Mouse (Mus musculus): ENCODE data around the gene Tent4b.

The Tent4b gene

DNA sequence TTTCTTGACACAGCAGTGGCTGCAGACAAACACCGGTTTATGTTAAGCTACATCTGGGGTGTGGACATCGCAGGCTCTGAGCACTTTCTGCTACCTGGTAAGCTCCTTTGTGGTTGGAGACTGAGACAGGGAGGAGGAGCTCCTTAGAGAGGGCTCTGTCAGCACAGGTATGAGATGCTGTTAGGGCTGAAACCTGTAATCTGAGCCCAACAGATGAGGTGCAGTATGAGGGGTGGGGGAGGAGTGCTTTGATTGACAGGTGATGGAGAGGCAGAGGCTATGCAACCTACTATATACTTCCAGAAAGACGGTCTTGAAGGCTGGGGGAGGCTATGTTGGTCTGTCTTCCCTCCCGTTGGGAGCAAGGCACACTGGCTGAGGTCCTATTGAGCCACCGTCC, 80.2 kb downstream of the Tent4b start:
- DNase-seq (ENCODE audit: low spot score): no peak

DNA sequence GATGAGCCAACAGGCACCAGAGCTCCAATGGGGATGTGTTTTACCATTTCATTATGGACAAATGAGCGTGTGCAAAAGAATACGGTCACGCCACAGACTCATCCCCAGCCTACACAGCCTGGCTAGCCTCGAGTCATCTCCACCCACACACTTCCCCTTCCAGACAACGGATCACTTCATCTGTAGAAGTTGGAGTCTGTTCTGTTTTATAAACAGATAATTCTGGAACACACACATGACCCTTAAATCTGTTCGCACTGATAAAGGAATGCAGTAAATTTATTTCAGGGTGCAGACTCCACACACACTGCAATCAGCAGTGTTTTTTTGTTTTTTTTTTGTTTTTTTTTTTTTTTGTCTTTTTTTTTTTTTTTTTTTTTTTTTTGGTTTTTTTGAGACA, 80.7 kb downstream of the Tent4b start:
- no peak for DNase-seq (ENCODE audit: low spot score)

DNA sequence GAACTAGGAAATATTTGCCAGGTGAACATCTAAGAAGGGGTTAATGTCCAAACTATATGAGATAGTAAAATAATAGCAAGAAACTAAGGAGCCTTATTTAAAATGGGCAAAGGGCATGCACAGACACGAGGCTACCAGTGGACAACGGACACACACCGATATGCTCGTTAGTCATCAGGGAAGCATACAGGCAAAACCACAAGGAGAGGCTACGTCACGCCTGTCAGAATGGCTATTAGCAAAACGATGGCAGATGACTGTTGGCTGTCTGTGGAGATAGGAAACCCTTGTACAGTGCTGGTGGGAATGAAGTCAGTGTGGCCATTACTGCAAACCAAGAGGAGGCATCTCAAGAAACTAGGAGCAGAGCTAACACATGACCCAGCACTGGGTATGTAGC, 81.9 kb downstream of the Tent4b start:
- no peak for DNase-seq (ENCODE audit: low spot score)

DNA sequence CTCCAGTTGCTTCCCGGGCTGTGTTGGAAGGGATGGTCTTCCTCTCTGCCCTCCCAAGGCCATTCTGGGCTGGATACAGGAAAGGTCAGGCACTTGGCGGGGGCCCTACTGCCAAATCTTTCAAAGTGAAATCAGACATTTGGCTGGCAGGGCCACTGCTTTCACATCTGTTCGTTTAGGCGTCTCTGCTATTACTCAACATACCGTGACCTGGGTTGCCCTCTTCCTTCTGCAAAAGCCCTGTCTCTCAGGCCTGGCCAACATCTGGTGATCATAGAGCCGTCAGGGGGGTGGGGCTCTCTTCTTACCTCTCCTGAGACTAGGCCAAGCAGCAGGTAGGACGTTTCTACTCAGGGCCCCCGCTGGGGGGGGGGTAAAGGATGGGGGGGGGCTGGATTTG, 83.7 kb downstream of the Tent4b start:
- DNase-seq (ENCODE audit: low spot score): peak; percentile 94

DNA sequence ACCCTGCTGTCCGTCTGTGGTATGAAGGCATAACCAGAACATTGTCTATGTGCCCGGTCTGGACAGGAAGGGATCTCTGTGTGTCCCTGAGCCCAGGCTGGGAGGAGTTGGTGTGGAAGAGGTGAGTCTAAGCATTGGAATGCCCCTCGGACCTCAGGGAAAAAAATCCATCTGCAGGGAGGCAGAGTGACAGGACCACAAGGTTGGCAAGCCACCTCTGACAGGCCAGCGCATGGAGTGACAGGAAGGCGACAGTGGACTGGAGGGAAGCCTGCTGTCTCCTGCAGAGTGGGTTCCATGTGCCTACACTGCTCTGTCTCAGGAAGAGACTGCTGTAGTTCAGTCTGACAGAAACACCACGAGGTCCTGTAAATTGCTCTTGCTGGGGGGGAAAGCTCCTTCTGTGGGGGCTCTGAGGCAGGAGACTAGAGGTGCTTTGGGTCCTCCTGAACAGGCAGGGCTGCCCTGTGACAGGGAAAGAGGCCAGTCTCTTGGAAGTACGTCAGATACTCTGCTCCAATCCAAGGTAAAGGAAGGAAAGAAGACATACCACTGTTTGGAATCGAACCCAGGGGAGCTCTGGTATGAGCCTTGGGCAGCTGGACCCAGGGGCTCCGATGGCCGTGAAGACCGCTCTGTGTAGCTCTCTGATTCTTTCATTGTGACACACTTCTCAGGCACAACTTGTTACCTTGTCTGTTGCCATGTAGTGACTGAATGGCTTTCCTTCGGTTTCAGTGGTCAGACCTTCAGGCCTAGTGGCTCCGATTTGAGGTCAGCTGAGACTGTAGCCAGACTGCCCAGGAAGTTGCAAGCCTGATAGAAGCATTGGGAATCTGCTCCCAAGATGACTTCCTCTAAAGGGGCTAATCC, 84.5 kb downstream of the Tent4b start:
- DNase-seq (ENCODE audit: low spot score): no peak

DNA sequence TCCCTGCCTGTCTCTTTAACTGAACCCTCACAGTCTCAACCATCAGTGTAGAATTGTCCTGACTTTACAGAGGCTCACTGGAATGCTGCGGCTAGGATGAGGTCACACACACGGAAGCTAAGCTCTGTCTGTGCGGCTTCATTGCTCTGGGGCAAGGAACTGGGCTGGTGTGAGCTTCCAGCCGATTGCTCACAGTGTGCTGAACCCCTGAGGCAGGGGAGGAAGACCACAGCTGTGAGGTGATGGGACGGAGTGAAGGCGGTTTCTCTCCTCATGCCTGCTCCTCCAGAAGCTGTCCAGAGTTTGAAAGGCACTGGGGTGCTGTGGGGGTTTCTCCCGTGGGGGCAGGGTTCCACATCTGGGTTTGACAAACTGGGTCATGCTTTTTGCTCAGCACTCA, 85.7 kb downstream of the Tent4b start:
- peak; percentile 26 for DNase-seq (ENCODE audit: low spot score)

DNA sequence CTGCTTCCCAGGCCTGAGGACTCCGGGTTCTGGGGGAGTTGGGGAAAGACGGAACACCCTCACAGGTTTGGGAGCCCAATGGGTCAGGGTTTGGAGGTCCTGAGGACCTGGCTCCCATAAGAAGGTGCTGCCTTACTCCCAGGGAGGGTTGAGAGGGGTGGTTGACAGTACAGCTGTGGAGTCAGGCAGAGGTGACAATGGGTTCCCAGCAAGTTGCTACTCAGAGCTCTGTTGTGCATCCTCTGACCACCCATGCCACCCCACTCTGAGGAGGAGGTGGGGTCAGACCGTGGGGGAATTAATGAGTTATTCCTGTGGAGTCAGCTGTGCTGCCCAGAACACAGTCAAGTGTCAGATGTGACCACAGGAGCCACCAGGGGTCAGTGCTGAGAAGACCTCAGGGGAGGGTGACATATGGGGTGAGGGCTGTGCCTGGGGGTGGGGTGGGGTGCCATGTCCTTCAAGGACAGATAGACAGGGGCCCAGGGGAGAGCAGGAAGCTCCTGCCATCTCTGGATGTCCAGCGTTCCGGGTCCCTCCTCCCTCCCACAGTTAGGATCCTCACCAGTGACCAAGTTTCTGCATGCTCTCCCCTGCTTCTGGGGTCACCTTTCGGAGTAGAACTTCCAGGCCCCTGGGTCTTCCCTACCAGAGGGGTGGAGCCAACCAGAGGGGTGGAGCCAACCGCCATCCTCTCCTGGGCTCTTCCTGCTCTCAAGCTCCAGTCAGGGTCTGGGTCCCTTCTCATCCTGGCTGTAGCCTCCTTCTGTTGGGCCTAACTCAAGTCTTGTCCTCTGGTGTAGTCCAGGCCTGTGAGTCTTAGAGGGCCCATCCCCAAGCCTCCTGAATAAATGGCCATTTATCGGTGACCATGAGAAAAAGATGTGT, 86.7 kb downstream of the Tent4b start:
- no peak for DNase-seq (ENCODE audit: low spot score)

DNA sequence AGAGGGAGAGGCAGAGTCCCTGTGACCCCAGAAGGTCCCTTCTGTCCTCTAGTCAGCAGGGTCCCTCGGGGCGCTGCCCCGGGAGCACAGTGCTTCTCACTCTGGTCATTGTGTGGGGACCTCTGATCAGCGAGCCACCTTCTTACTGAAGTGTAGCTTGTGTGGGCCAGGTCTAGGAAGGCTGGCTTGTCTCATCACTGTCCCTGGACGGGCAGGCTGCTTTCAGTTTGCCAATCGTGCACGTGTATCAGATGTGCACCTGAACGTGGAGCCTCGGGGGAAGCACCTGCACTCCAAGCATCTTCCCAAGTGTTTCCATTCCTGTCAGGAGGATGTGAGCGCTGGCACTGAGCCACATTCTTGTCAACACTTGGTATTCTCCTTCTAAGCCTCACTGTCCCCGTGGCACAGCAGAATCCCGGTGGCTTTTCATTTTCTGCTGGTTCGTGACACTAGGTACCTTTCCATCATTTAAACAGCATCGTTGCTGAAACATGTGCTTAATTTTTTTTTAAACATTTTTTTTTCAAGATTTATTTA, 87.5 kb downstream of the Tent4b start:
- DNase-seq (ENCODE audit: low spot score): no peak

DNA sequence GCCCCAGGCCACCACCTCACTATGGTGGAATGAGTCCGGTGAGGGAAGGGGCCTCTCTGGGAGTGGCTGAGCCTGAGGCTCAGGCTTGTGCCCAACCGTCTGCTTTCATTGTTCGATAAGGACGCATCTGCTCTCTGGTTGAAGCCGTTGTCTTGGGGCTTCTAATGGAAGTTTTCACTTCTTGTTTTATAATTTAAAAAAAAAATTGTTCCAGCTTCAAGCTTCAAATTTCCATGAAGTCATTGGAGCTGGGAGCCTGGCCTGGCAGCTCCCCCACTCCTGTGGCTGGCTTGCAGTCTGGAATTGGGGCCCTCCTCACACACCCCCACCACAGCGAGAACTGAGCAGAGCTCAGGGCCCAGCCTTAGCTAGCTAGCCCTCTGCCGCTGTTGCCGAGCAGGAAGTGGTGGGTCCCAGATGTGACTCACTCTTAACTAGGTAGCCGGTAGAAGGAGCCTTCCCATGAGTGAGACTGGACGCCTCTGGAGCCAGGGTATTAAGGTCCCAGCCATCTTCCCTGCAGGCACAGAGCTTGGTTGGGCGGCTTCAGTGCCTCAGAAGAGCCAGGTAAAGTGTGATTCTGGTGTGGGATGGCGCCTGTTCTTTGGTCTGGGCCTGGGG, 89.7 kb downstream of the Tent4b start:
- DNase-seq (ENCODE audit: low spot score): no peak

DNA sequence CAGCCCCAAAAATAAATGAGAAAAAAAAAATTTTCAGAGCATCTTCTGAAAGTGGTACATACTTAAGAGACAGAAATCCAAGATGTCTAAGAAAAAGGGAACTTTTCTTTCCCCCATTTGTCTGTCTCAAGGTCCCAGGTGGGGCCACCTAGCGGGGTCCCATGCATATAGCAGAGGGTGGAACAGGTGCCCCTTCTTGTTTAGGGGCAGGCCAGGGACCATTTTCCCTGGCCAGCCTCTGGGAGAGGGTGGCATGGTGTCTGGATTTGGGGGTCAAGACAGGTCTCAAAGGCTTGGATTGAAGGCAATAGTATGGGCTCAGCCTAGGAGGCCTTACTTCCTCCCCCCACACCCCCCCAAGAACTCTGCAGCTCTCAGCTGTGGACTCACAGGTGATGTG, 90.9 kb downstream of the Tent4b start:
- no peak for DNase-seq (ENCODE audit: low spot score)

DNA sequence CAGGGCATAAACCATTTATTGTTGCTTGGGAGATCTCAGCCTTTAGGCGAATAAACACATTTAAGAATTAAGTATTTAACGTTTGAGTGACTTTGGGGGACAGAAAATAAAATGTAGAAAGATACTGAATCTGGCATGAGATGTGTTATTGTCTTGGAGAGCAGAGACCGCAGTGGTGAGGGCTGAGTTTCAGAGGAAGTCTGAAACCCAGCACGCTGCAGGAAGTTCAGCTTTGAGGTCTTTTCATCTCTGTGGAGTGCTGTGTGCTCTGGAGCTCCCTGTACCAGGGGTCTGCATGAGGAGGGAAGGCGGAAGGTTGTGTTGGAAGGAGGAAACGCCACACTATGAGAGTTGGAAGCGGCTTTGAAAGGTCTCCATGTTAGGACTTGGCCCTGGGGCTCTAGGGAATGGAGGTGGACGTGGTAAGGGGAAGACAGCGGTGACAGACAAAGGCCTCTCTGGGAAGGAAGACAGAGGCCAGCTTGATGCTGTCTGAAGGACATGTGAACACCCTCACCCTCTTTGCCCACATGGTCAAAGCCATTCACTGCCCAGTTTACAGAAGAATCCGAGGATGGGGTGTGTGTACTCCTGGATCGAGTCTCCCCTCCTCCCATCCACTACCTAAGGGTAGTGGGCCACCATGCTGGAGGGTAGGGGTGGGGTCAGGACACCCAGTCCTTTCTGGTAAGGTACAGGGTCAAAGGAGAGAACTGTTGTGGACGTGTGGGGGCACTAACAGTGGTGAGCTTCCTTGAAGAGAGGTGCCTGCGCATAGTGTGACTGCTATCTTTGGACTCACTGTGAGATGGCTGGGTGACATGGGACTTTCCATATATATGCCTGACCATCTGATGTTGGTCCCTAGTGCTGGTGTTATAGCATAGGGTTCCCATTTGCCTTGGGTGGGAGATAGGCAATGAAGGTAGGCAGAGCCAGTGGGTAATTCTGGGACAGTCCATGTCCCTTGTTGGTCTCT, 91.6 kb downstream of the Tent4b start:
- no peak for DNase-seq (ENCODE audit: low spot score)

DNA sequence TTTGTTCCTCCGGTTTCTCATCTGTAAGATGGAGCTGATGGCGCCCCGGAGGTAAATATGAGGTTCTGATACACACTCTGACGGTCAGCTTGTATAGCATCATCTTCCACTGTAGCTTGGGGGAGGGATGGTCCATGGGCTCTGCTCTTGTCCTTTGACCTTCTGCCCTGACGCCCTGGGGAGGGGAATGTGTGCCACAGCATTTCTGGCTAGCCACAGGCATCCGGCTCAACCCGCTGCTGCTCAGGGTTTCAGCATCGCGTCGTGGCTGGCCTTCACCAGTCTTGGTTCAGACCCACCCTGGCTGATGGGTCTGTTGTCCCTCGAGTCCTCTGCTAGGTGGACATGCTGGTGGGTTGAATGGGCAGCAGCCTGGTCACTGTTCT, 92.3 kb downstream of the Tent4b start:
- no peak for DNase-seq (ENCODE audit: low spot score)

DNA sequence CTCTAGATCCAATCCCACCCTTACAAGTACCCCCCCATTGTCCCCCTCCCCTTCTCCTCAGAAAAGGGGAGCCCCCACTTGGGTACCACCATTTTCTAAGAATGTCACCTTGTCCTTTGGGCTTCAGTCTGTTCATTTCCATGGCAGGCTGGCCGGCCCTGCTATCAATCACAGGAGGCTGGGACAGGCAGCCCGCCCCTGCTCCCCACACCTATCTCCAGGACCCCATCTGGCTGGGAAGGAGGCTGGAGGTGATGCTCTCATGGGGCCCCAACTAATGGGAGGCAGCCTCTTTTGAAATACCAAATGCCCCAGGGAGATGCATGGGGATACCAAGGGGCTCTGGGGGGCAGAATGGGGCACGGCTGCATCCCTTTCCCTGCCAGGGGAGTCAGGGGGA, 93.9 kb downstream of the Tent4b start:
- no peak for DNase-seq (ENCODE audit: low spot score)

DNA sequence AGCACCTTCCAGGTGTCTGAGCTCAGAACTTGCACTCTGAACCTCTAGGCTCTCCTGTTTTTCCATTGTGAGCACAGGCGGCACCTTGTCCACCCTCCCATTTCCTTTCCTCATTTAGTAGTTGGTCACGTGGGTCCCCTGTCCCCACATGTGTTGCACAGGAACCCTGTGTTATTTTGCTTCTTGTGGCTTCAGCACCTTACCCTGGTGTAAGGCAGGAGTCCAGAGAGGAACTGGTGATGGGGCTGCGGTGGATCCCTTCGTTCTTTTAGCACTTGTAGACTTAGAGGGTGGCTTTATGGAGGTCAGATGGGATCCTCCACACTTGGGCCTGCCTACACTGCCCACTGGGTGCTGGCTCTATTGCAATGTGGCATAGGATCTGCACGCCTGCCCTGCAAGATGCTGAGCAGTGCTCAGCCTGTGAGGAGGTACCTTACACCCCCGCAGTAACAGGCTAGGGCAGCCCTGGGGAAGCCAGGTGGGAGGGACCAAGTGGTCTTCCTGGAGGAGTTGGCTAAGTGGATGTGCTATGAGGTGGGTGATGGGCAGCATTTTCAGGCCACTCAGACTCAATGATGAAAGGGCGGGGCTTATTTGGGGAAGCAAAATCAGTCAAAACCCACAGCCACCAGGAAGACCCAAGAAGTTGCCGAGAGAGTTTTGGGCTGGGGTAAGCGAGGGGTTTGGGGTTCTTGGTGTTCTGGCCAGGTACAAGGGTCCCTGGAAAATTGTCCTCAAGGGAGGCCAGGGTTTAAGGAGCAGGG, 94.8 kb downstream of the Tent4b start:
- no peak for DNase-seq (ENCODE audit: low spot score)

DNA sequence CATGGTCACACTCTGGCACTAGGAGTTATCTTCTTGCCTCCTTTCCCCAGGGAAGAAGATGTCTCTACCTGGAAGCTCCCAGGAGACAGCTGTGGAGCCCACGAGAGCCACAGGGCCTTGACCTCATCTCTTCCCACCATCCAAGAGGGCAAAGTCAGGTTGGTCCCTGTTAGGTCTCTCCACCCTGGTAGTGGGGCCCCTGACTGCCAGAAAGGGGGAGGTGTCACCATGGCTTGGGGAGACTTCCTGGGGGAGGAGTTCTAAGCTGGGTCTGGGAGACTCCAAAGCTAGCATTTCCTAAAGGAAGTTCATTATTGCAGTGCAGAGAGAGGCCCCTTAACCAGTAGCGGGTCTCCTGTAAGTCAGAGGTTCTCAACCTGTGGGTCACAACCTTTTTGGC, 96.0 kb downstream of the Tent4b start:
- no peak for DNase-seq (ENCODE audit: low spot score)

DNA sequence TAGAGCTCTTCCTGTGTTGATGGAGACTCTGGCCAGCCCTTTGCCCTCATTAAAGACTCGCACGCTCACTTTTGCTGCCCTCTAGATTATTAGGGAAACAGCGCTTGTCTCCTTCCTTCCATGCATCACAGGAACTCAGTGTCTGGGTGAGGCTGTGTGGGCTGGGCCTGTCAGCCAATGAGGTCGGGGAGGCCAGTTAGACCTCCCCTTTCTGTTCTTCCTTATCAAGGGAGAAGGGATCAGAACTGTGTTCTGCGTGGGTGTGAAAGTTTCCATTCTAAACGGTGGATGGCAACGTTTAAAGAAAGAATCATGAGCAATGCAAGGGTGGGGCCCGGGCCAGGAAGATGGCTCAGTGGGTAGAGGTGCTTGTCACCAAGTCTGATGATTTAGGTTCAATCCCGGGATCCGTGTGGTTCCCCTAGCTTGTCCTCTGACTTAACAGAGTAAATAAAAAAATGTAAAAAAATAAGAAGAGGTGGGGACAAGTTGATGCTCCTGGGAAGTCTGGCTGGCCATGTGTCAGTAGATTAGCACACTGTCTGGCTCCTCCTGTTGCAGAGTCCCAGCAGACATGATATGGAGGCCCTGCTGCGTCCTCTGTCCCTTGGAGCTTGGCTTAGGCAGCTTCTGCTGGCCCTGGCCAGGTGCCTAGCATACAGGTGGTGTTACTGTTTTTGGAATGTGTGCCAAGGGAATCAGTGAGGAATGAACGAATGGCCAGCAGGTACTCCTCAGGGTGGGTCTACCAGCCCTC, 99.1 kb downstream of the Tent4b start:
- peak; percentile 56 for DNase-seq (ENCODE audit: low spot score)

DNA sequence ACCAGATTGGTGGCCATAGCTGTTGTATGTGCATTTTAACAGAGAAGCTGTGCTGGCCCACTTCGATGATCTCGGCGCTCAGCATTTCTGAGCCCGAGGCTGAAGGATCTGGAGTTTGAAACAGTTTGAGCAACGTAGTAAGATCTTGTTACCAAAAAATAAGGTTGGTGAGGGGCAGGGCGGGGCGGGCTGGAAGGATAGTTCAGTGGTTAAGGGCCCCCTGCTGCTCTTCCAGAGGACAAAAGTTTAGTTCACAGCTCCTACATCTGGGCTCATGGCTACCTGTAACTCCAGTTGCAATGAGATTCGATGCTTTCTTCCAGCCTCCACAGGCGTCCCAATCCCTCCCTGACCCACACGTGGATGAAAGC, 99.7 kb downstream of the Tent4b start:
- DNase-seq (ENCODE audit: low spot score): no peak

DNA sequence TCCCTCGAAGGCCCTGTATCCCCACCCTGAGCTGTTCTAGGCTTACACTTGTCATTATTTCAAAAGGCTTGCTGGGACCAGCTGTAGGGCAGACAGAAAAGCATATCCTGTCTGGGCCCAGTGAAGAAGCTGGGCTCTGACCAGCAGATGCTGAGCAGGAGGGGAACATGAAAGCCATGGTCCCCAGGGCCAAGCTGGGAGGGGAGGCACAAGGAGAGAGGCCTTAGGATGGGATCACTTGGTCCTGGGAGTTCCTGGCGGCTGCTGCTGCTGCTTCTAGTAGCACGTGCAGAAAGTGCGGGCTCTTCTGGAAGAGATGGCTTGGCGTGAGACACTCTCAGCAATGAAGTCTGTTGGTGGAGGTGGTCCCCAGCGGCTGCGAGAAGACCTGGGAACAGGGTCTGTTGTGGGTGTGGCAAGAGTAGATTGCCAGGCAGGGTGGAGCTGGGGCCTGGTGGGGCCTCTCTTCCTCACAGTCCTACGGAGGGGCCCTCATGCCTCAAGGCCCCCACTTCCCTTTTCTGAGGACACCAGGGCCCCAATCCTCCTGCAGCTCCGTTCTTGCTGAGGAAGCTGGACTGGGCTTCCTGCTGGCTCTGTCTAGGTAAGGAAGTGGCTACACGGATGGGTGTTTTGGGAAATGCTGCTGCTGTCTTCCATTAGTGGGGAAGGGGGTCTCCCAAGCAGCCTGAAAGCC, 101.0 kb downstream of the Tent4b start:
- no peak for DNase-seq (ENCODE audit: low spot score)

All from adipocyte (in vitro differentiated cells).